Mouse (Mus musculus) spleen, adult 2 months (tissue): Measurements from ENCODE around the gene Gm9117. TPM values are rescaled to one million over a fixed set of nuclear protein-coding genes. Genes with fewer than 3 reads are reported as not detected.
"Not testable (repeated sequence)": the region's sequence is repeated elsewhere in the genome, so short reads cannot be mapped to it uniquely, and the experiment has no call there.

Experiments
- DNase-seq, 2 experiments: peaks; one replicate each; pipeline versions ENCODE4 v3.0.0 to v3.0.0-alpha.2; 2012 to 2021; ENCODE audit warnings: low spot score in 2 of 2, low read depth in 1 of 2
- H3K27ac ChIP-seq: fragments of 200-500 bp; 2 replicates; pipeline ENCODE4 v1.5.1; 2012; ENCODE audit warnings: low read length, inconsistent platforms; ENCODE audit not compliant: insufficient read depth
- H3K27me3 ChIP-seq: fragments of 200-500 bp; 2 replicates; pipeline ENCODE4 v1.6.1; 2012; ENCODE audit warnings: mild to moderate bottlenecking, moderate library complexity, low read length, inconsistent platforms; ENCODE audit not compliant: control insufficient read depth, insufficient read depth
- H3K36me3 ChIP-seq: fragments of 200-500 bp; 2 replicates; pipeline ENCODE4 v1.6.1; 2012; ENCODE audit warnings: mild to moderate bottlenecking, low read length, inconsistent platforms; ENCODE audit not compliant: control insufficient read depth, insufficient read depth
- H3K4me1 ChIP-seq: fragments of 200-500 bp; 2 replicates; pipeline ENCODE4 v1.6.1; 2011; ENCODE audit warnings: inconsistent platforms; ENCODE audit not compliant: control insufficient read depth, insufficient read depth, insufficient read length
- H3K4me3 ChIP-seq: fragments of 200-500 bp; 2 replicates; pipeline ENCODE4 v1.5.1; 2011; ENCODE audit warnings: mild to moderate bottlenecking, inconsistent platforms; ENCODE audit not compliant: insufficient read depth, insufficient read length; ENCODE audit errors: extremely low read depth
- WGBS: fragments of 180-500 bp; shearing (Covaris S2); methylation state at CpG from one replicate; pipeline ENCODE4 v1.1.7; 2018; 5-methylcytosine and 5-hydroxymethylcytosine counted together
- polyA plus RNA-seq: library from polyadenylated mRNA; depleted of rRNA; stranded (reverse); fragments of >200 nt; gene quantifications from 2 replicates; pipeline ENCODE4 v1.2.3, GENCODE M21; 2012; rRNA removed

Gene Gm9117
- not detected in 2 replicates for polyA plus RNA-seq

- not testable (repeated sequence) for DNase-seq, H3K27ac ChIP-seq, H3K4me3 ChIP-seq, H3K27me3 ChIP-seq, H3K36me3 ChIP-seq, H3K4me1 ChIP-seq
- 73% methylated on average over 4 of the region's 4 CpGs for WGBS
Measured at GRCm38 (mm10) chr3:93943443-93943842, at the start of gene Gm9117. TSS of gene Gm9117 (minus strand) at chr3:93943543.

- not testable (repeated sequence) for DNase-seq, H3K4me3 ChIP-seq, H3K27ac ChIP-seq, H3K27me3 ChIP-seq, H3K4me1 ChIP-seq, H3K36me3 ChIP-seq
- 86% methylated on average over 6 of the region's 6 CpGs for WGBS
Measured at GRCm38 (mm10) chr3:93968938-93969337, 25.6 kb upstream of the Gm9117 start.

DNA sequence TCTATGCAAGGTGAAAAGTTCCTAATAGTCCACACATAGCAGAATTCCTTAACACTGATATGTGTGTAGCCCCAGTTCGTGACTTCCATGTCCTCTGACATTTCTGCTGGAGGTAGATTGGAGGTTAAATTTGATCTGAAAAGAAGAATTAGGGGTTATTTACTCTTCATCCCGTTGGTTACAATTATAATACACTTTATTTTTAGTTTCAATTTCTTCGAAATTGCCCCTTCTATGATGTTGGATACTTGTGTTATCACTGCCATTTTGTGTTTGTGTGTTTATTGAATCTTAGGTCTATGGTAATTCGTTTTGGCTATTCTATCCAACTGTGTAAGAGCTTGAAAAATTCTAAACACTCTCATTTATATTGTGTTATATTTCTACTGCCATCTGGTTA, 17.9 kb upstream of the Gm9117 start, which contains the start of gene Tdpoz5:
Gene Tdpoz5, minus strand, starts transcription at position 101 of the 400 bp plus-strand sequence.
- H3K36me3 ChIP-seq, DNase-seq, H3K4me1 ChIP-seq, H3K27ac ChIP-seq, H3K27me3 ChIP-seq, H3K4me3 ChIP-seq: not testable (repeated sequence)
- WGBS, result 75% methylated on average over 3 of the region's 4 CpGs

DNA sequence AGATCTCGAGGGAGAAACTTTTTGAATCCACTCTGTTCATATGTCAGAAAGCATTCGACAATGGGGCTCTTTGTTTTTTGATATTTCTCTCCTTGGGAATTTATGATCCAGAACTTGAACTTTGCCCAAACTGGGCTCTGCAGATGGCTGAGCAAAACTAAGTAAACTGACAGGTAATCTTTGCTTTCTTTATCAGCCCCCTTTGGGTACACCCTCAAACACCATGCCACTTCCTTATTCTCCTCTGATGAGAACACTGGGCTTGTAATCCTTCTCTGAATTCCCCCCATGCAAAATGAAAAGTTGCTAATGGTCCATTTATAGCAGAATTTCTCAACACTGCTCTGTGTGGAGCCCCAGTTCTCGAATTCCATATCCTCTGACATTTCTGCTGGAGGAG, 5.0 kb downstream of the Gm9117 start:
- not testable (repeated sequence) for H3K4me3 ChIP-seq, DNase-seq, H3K4me1 ChIP-seq, H3K27ac ChIP-seq, H3K27me3 ChIP-seq, H3K36me3 ChIP-seq
- 67% methylated on average over 1 of the region's 3 CpGs for WGBS

Other genes with a start within 250 kb of the Gm9117 start
- gene Gm5773, start 170.5 kb downstream of the Gm9117 start, polyA plus RNA-seq, result not detected in 2 replicates
- gene Tdpoz4, start 147.1 kb downstream of the Gm9117 start, polyA plus RNA-seq, result not detected in 2 replicates
- gene Tdpoz3, start 117.5 kb downstream of the Gm9117 start, polyA plus RNA-seq, result not detected in 2 replicates
- not detected in 2 replicates for gene Tdpoz5, start 17.8 kb upstream of the Gm9117 start, polyA plus RNA-seq
- gene Gm9125, start 111.3 kb upstream of the Gm9117 start, polyA plus RNA-seq, result not detected in 2 replicates
- gene Gm10697, start 129.1 kb upstream of the Gm9117 start, polyA plus RNA-seq, result not detected in 2 replicates
- gene Gm10696, start 234.7 kb upstream of the Gm9117 start, polyA plus RNA-seq, result not detected in 2 replicates